Mouse (Mus musculus) neural tube, embryonic 12.5 days (tissue): ENCODE results near the gene Map2k4. TPM values are rescaled to one million over a fixed set of nuclear protein-coding genes. Genes with fewer than 3 reads are reported as not detected.

Source experiments
- ATAC-seq: fragments of 200-750 bp; cut with Nextera tagmentation; 2 replicates; pipeline ENCODE4 v1.8.0; 2017; ENCODE audit warnings: low read depth, mild to moderate bottlenecking, moderate TSS enrichment, moderate library complexity; ENCODE audit not compliant: low FRiP score
- H3K27ac ChIP-seq: fragments of 300-500 bp; sonication (generic); 2 replicates; pipeline ENCODE4 v1.5.1; 2016
- H3K27me3 ChIP-seq: fragments of 300-500 bp; sonication (generic); replicated peaks from 2 replicates; pipeline ENCODE4 v1.6.1; 2016; ENCODE audit warnings: mild to moderate bottlenecking
- H3K36me3 ChIP-seq: fragments of 300-500 bp; sonication (generic); 2 replicates; pipeline ENCODE4 v1.6.1; 2016; ENCODE audit warnings: mild to moderate bottlenecking
- H3K4me1 ChIP-seq: fragments of 300-500 bp; sonication (generic); 2 replicates; pipeline ENCODE4 v1.6.1; 2016
- H3K4me2 ChIP-seq: fragments of 300-500 bp; sonication (generic); replicated peaks from 2 replicates; pipeline ENCODE4 v1.6.1; 2016; ENCODE audit warnings: mild to moderate bottlenecking
- H3K4me3 ChIP-seq: fragments of 300-500 bp; sonication (generic); 2 replicates; pipeline ENCODE4 v1.5.1; 2016
- H3K9ac ChIP-seq: fragments of 300-500 bp; sonication (generic); 2 replicates; pipeline ENCODE4 v1.6.1; 2016; ENCODE audit warnings: mild to moderate bottlenecking
- H3K9me3 ChIP-seq: fragments of 300-500 bp; sonication (generic); 2 replicates; pipeline ENCODE4 v1.6.1; 2016; ENCODE audit warnings: mild to moderate bottlenecking
- WGBS: fragments of 180-500 bp; shearing (Covaris S2); methylation state at CpG from one replicate; pipeline ENCODE4 v1.1.7; 2016; 5-methylcytosine and 5-hydroxymethylcytosine counted together
- polyA plus RNA-seq: library from polyadenylated mRNA; unstranded; fragments of >200 nt; fragmentation: Nextera tagmentation; extraction: Ambion mirVana; gene quantifications from 2 replicates; pipeline ENCODE4 v1.2.1, GENCODE M21; 2016

The Map2k4 gene
- polyA plus RNA-seq, 1 experiment from 2014 or later = 72.6 TPM

- Histone ChIP-seq H3K4me1 (no peaks in the 10 kb centered on the region), H3K27ac (no peak overlapping the region), H3K9me3 (no peaks in the 10 kb centered on the region), H3K27me3 (no peaks in the 10 kb centered on the region), H3K36me3 (no peaks in the 10 kb centered on the region), H3K4me2 (no peak overlapping the region), H3K9ac (no peak overlapping the region), H3K4me3 (no peak overlapping the region)
- ATAC-seq = no peak
Observed at GRCm38 (mm10) chr11:65739880-65740279, 48.2 kb downstream of the Map2k4 start.

GRCm38 (mm10) chr11:65734656-65735055 lies 53.4 kb downstream of the Map2k4 start:
- H3K36me3 ChIP-seq = peaks cover 2% of the 10 kb centered on the region; the same call in 1 of the 2 replicates
- H3K27ac ChIP-seq = no peak overlapping the region
- no peaks in the 10 kb centered on the region for H3K27me3 ChIP-seq
- H3K9me3 ChIP-seq = no peaks in the 10 kb centered on the region
- 84% methylated on average over 7 of the region's 7 CpGs for WGBS
- H3K4me3 ChIP-seq = no peak overlapping the region
- no peaks in the 10 kb centered on the region for H3K4me1 ChIP-seq
- ATAC-seq = no peak
- no peak overlapping the region for H3K9ac ChIP-seq
- H3K4me2 ChIP-seq = no peak overlapping the region

GRCm38 (mm10) chr11:65729623-65730217 lies 58.4 kb downstream of the Map2k4 start:
- ATAC-seq = no peak
- 88% methylated on average over 6 of the region's 6 CpGs for WGBS
- Histone ChIP-seq H3K36me3 (peaks cover 5% of the 10 kb centered on the region; the same call in 1 of the 2 replicates), H3K4me3 (no peak overlapping the region), H3K27me3 (no peaks in the 10 kb centered on the region), H3K27ac (no peak overlapping the region), H3K9ac (no peak overlapping the region), H3K4me1 (no peaks in the 10 kb centered on the region), H3K4me2 (no peak overlapping the region), H3K9me3 (no peaks in the 10 kb centered on the region)

- no peaks in the 10 kb centered on the region for H3K4me1 ChIP-seq
- no peak overlapping the region for H3K4me2 ChIP-seq
- WGBS = 98% methylated on average over 4 of the region's 4 CpGs
- H3K9ac ChIP-seq = no peak overlapping the region
- no peak for ATAC-seq
- H3K9me3 ChIP-seq = no peaks in the 10 kb centered on the region
- no peak overlapping the region for H3K4me3 ChIP-seq
- H3K36me3 ChIP-seq = peaks cover 5% of the 10 kb centered on the region; the same call in 1 of the 2 replicates
- no peak overlapping the region for H3K27ac ChIP-seq
- H3K27me3 ChIP-seq = no peaks in the 10 kb centered on the region
Observed at GRCm38 (mm10) chr11:65728906-65729305, 59.2 kb downstream of the Map2k4 start.

GRCm38 (mm10) chr11:65723715-65724114 lies 64.4 kb downstream of the Map2k4 start:
- no peak for ATAC-seq
- Histone ChIP-seq H3K9me3 (no peaks in the 10 kb centered on the region), H3K4me3 (no peak overlapping the region), H3K9ac (no peak overlapping the region), H3K27ac (no peak overlapping the region), H3K4me1 (no peaks in the 10 kb centered on the region), H3K4me2 (no peak overlapping the region), H3K27me3 (no peaks in the 10 kb centered on the region), H3K36me3 (peaks cover 2% of the 10 kb centered on the region; the same call in 1 of the 2 replicates)
- 96% methylated on average over 2 of the region's 2 CpGs for WGBS

- Histone ChIP-seq H3K9me3 (no peaks in the 10 kb centered on the region), H3K27ac (no peak overlapping the region), H3K27me3 (no peaks in the 10 kb centered on the region), H3K4me3 (no peak overlapping the region), H3K4me2 (no peak overlapping the region), H3K36me3 (peaks cover 2% of the 10 kb centered on the region; the same call in 1 of the 2 replicates), H3K9ac (no peak overlapping the region), H3K4me1 (no peaks in the 10 kb centered on the region)
- 90% methylated on average over 3 of the region's 3 CpGs for WGBS
- ATAC-seq = no peak
Observed at GRCm38 (mm10) chr11:65721615-65722014, 66.5 kb downstream of the Map2k4 start.

GRCm38 (mm10) chr11:65719960-65720359 lies 68.1 kb downstream of the Map2k4 start:
- Histone ChIP-seq H3K4me2 (no peak overlapping the region), H3K9me3 (no peaks in the 10 kb centered on the region), H3K27me3 (no peaks in the 10 kb centered on the region), H3K27ac (no peak overlapping the region), H3K36me3 (no peaks in the 10 kb centered on the region), H3K4me3 (no peak overlapping the region), H3K4me1 (0 out of 2 replicates have a peak, but pooled peaks cover 4% of the 10 kb centered on the region), H3K9ac (no peak overlapping the region)
- WGBS = 83% methylated on average over 1 of the region's 1 CpGs
- no peak for ATAC-seq

GRCm38 (mm10) chr11:65713830-65714229 lies 74.3 kb downstream of the Map2k4 start:
- H3K27ac ChIP-seq = no peak overlapping the region
- H3K4me2 ChIP-seq = no peak overlapping the region
- no peak overlapping the region for H3K9ac ChIP-seq
- H3K36me3 ChIP-seq = peaks cover 6% of the 10 kb centered on the region; the same call in 1 of the 2 replicates
- no peak overlapping the region for H3K4me3 ChIP-seq
- 84% methylated on average over 4 of the region's 4 CpGs for WGBS
- no peaks in the 10 kb centered on the region for H3K27me3 ChIP-seq
- no peak for ATAC-seq
- H3K9me3 ChIP-seq = no peaks in the 10 kb centered on the region
- H3K4me1 ChIP-seq = peaks cover 15% of the 10 kb centered on the region

GRCm38 (mm10) chr11:65712754-65713306 lies 75.3 kb downstream of the Map2k4 start:
- no peaks in the 10 kb centered on the region for H3K9me3 ChIP-seq
- no peak for ATAC-seq
- H3K4me1 ChIP-seq = peaks cover 15% of the 10 kb centered on the region
- no peak overlapping the region for H3K4me3 ChIP-seq
- no peak overlapping the region for H3K27ac ChIP-seq
- H3K27me3 ChIP-seq = no peaks in the 10 kb centered on the region
- no peak overlapping the region for H3K4me2 ChIP-seq
- WGBS = 83% methylated on average over 6 of the region's 6 CpGs
- no peak overlapping the region for H3K9ac ChIP-seq
- peaks cover 10% of the 10 kb centered on the region for H3K36me3 ChIP-seq

- no peaks in the 10 kb centered on the region for H3K27me3 ChIP-seq
- no peaks in the 10 kb centered on the region for H3K4me1 ChIP-seq
- H3K9ac ChIP-seq = no peak overlapping the region
- H3K36me3 ChIP-seq = peaks cover 23% of the 10 kb centered on the region
- 98% methylated on average over 4 of the region's 4 CpGs for WGBS
- no peak overlapping the region for H3K27ac ChIP-seq
- no peak for ATAC-seq
- no peaks in the 10 kb centered on the region for H3K9me3 ChIP-seq
- no peak overlapping the region for H3K4me2 ChIP-seq
- no peak overlapping the region for H3K4me3 ChIP-seq
Observed at GRCm38 (mm10) chr11:65706784-65707183, 81.3 kb downstream of the Map2k4 start.

GRCm38 (mm10) chr11:65706176-65706575 lies 81.9 kb downstream of the Map2k4 start:
- ATAC-seq = no peak

GRCm38 (mm10) chr11:65704861-65705260 lies 83.2 kb downstream of the Map2k4 start:
- WGBS = 94% methylated on average over 4 of the region's 4 CpGs
- Histone ChIP-seq H3K9ac (no peak overlapping the region), H3K27me3 (no peaks in the 10 kb centered on the region), H3K36me3 (peaks cover 29% of the 10 kb centered on the region), H3K9me3 (no peaks in the 10 kb centered on the region), H3K4me2 (no peak overlapping the region), H3K4me3 (no peak overlapping the region), H3K4me1 (no peaks in the 10 kb centered on the region), H3K27ac (no peak overlapping the region)
- no peak for ATAC-seq

More at GRCm38 (mm10) chr11:65706176-65706575, 81.9 kb downstream of the Map2k4 start:
- Histone ChIP-seq H3K27ac (no peak overlapping the region), H3K4me1 (no peaks in the 10 kb centered on the region), H3K9ac (no peak overlapping the region), H3K4me3 (no peak overlapping the region), H3K9me3 (no peaks in the 10 kb centered on the region), H3K36me3 (peaks cover 25% of the 10 kb centered on the region), H3K27me3 (no peaks in the 10 kb centered on the region), H3K4me2 (no peak overlapping the region)
- 96% methylated on average over 2 of the region's 2 CpGs for WGBS
